Mouse (Mus musculus) olfactory bulb, adult 2 months (tissue): ENCODE data around the gene Hsd3b7. TPM values are rescaled to one million over a fixed set of nuclear protein-coding genes. Genes with fewer than 3 reads are reported as not detected.
"Not testable (repeated sequence)": the region's sequence is repeated elsewhere in the genome, so short reads cannot be mapped to it uniquely, and the experiment has no call there.

Experiments used
- H3K27ac ChIP-seq: fragments of 200-500 bp; 2 replicates; pipeline ENCODE4 v1.5.1; 2012; ENCODE audit warnings: low read depth, low read length; ENCODE audit not compliant: insufficient read depth
- H3K4me1 ChIP-seq: fragments of 200-500 bp; 2 replicates; pipeline ENCODE4 v1.6.1; 2012; ENCODE audit warnings: low read length; ENCODE audit not compliant: control insufficient read depth, insufficient read depth
- H3K4me3 ChIP-seq: fragments of 200-500 bp; 2 replicates; pipeline ENCODE4 v1.5.1; 2012; ENCODE audit warnings: mild to moderate bottlenecking, low read depth, low read length, moderate library complexity; ENCODE audit not compliant: insufficient read depth
- CTCF ChIP-seq: fragments of 200-500 bp; IDR thresholded peaks from 2 replicates; pipeline ENCODE4 v1.5.1; 2012; ENCODE audit warnings: low read depth, mild to moderate bottlenecking, low read length, moderate library complexity; ENCODE audit not compliant: insufficient read depth
- POLR2A ChIP-seq: fragments of 200-500 bp; IDR thresholded peaks from 2 replicates; pipeline ENCODE4 v1.6.1; 2012; ENCODE audit warnings: mild to moderate bottlenecking, low read depth, low read length, moderate library complexity; ENCODE audit not compliant: insufficient read depth
- WGBS: fragments of 180-500 bp; shearing (Covaris S2); methylation state at CpG from one replicate; pipeline ENCODE4 v1.1.7; 2018; 5-methylcytosine and 5-hydroxymethylcytosine counted together
- polyA plus RNA-seq: library from polyadenylated mRNA; stranded (reverse); fragments of >200 nt; gene quantifications from 2 replicates; pipeline ENCODE4 v1.2.4, GENCODE M21; 2012; ENCODE audit warnings: low replicate concordance; ENCODE audit not compliant: missing spikeins, insufficient read depth, insufficient read length

Gene Hsd3b7
- polyA plus RNA-seq, 1 experiment: not detected

DNA sequence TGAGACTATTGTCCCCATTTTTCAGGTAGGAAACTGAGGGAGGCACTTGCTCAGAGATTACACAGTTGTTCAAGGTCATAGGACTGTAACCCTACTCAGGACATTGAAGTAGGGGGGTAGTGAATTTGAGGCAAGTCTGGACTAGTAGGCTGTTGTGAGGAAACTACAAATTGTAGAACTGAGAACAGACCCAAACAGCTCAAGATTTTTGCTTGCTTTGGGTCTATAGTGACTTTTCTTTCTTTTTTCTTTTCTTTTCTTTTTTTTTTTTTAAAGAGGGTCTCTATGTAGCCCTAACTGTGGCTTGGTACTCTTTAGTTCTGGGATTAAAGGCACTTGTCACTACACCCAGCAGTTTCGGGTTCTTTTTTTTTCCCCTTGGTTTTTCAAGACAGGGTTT lies 27.8 kb upstream of the Hsd3b7 start:
- Histone ChIP-seq H3K27ac (no peak overlapping the region), H3K4me1 (peaks cover 22% of the 10 kb centered on the region), H3K4me3 (no peak overlapping the region)
- no peak for TF ChIP-seq POLR2A
- 81% methylated on average over 1 of the region's 1 CpGs for whole genome bisulfite sequencing

DNA sequence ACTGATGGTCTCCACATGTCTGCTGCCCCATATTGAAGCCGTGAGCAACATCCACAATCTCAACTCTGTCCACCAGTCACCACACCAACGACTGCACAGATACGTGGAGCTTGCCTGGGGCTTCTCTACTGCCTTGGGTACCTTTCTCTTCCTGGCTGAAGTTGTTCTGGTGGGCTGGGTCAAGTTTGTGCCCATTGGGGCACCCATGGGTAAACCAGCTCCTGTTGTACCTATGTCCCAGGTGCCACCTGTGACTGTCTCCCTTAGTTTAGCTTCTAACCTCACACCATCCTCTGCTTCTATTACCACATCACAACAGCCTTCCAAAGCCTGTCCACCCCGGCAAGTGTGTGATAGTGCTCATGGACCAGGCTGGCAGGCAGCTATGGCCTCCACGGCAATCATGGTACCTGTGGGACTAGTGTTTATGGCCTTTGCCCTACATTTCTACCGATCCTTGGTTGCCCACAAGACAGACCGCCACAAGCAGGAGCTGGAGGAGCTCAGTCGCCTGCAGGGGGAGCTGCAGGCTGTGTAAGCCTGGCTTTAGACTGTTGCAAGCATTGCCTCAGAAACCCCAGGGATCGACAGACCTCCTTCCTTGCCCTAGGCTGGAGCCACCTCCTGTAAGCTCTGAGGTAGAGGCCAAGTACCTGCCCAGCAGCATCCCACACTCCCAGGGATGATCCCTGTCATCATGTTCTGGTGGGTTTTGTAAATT lies 26.6 kb upstream of the Hsd3b7 start:
- Histone ChIP-seq H3K4me3 (no peak overlapping the region), H3K4me1 (peaks cover 15% of the 10 kb centered on the region), H3K27ac (no peak overlapping the region)
- peak; percentile 76 for TF ChIP-seq CTCF
- no peak for TF ChIP-seq POLR2A
- WGBS: 38% methylated on average over 9 of the region's 9 CpGs

DNA sequence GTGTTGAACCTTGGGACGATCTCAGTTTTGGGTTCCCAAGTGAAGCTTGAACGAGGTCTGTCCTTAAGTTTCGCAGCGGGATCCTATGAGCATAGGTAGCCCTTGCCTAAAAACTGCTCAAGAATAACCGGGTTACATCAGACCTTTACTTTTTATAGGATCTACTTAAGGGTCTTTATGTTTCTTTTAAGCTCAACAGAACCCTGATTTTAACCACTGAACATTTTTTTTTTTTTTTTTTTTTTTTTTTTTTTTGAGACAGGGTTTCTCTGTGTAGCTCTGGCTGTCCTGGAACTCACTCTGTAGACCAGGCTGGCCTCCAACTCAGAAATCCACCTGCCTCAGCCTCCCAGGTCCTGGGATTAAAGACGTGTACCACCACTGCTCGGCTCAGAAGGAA lies 24.6 kb upstream of the Hsd3b7 start:
- Histone ChIP-seq H3K27ac (peak overlapping the region; percentile 99), H3K4me3 (peak overlapping the region; percentile 92)
- H3K4me1 ChIP-seq: not testable (repeated sequence)
- 65% methylated on average over 7 of the region's 7 CpGs for WGBS

DNA sequence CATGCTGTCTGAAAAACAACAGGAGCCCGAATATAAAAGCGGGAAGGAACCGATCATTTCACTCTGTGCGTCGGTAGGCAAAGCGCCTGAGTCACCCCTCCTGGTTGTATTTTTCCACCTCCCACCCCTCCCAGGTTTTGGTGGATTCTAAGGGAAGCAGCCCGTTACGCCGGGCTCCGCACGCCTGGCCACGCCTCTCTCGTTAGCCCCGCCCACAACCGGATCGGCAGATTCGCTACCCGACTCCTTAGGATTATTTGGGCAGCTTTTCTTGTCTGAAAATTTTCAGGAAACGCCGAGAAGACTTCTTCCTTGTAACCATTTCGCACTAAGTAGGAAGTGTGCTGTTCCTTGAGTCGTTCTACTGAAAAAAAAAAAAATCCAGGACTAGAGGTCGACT lies 24.0 kb upstream of the Hsd3b7 start, which contains the start of gene Setd1a:
TSS of gene Setd1a (plus strand) at position 245 of the 400 bp plus-strand sequence.
- H3K27ac ChIP-seq: peak within 1 kb of the TSS; percentile 99
- TF ChIP-seq POLR2A (peak; percentile 36; the same call in 1 of the 2 replicates), CTCF (no peak)
- peak within 1 kb of the TSS; percentile 92 for H3K4me3 ChIP-seq
- peaks cover 2% of the 10 kb centered on the region; the same call in 1 of the 2 replicates for H3K4me1 ChIP-seq
- under 1% methylated on average over 23 of the region's 23 CpGs for WGBS

DNA sequence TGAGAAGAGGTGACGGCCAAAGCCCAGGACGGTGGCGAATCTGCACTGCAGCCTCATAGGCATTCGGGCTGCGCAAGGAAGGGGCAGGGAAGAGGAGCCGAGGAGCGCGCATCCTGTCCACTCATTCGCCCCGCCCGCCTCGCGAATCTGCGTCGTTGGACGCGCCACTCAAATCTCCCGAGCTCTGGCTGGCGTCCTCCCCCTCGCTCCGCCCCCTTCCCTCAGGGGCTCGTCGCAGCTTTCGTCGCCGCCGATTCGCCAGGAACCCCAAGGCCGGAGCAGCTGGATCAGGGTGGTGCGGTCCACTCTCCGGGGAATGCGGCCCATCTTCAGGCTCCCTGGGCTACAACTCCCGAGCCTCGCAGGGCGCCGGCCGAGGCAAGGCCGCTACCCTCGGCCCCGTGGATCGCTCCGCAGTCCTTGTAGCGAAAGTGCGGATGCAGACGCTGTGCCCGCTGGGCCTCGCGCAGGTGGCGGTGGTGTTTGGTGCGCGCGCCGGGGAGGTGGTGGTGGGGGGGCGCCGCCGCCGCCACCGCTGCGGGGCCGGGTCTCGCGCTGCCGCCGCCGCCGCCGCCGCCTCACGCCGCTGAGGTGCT lies 23.4 kb upstream of the Hsd3b7 start:
- Histone ChIP-seq H3K4me3 (peak overlapping the region; percentile 92), H3K27ac (peak overlapping the region; percentile 99), H3K4me1 (peaks cover 2% of the 10 kb centered on the region; the same call in 1 of the 2 replicates)
- TF ChIP-seq POLR2A: no peak
- no peak for TF ChIP-seq CTCF
- under 1% methylated on average over 52 of the region's 70 CpGs for WGBS

DNA sequence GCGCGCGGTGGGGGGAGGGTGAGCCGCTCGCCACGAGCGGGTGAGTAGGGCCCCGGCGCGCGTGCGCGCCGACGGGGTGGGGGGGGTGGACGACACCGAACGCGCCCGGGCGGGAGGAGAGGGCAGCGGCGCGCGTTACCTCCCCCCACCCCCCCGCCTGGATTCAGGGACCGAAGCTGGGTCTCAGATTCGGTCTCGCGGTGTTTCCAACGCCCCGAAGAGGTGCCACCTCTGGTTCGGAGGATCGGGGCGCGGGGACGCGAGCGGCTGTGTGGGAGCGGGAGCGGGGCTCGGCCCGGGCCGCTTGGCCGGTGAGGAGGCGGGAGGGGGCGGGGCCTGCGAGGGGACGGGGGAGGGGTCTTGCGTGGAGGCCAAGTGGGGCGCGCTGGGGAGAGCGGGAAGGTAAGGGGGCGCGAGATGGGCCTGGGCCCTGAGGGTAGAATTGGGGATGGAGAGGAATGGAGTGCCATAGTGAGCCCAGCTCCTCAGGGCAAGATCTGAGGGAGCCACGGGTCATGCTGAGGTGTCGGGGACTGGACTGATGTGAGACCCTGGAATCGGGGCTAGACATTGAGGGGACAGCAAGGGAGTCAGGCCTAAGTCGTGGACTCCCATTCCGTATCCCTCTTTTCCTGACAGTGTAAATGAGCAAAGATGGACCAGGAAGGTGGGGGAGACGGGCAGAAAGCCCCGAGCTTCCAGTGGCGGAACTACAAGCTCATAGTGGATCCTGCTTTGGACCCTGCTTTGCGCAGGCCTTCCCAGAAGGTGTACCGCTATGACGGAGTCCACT lies 22.7 kb upstream of the Hsd3b7 start:
- peaks cover 2% of the 10 kb centered on the region; the same call in 1 of the 2 replicates for H3K4me1 ChIP-seq
- no peak for TF ChIP-seq POLR2A
- TF ChIP-seq CTCF: no peak
- 1% methylated on average over 64 of the region's 66 CpGs for WGBS
- peak overlapping the region; percentile 99; the same call in 1 of the 2 replicates for H3K27ac ChIP-seq
- peak overlapping the region; percentile 92 for H3K4me3 ChIP-seq

DNA sequence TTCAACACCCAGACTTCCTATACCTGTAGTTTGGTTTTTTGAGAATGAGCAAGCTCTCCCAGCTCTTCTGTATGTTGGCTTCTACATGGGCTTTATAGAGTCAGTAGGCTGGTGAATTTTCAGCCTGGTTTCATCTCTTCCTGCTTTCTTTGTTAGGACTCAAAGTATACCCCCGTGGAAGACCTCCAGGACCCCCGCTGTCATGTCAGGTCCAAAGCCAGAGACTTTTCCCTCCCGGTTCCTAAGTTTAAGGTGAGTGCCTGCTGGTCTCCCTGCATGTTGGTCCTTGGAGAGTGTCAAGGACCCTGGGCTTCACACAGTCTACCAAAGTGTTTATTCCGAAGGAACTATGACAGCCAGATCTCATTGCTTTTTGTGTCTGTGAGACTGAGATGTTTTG lies 22.1 kb upstream of the Hsd3b7 start:
- TF ChIP-seq POLR2A: no peak
- no peak for TF ChIP-seq CTCF
- Histone ChIP-seq H3K4me1 (peaks cover 2% of the 10 kb centered on the region; the same call in 1 of the 2 replicates), H3K4me3 (peak overlapping the region; percentile 92), H3K27ac (no peak overlapping the region)
- WGBS: 69% methylated on average over 4 of the region's 4 CpGs

DNA sequence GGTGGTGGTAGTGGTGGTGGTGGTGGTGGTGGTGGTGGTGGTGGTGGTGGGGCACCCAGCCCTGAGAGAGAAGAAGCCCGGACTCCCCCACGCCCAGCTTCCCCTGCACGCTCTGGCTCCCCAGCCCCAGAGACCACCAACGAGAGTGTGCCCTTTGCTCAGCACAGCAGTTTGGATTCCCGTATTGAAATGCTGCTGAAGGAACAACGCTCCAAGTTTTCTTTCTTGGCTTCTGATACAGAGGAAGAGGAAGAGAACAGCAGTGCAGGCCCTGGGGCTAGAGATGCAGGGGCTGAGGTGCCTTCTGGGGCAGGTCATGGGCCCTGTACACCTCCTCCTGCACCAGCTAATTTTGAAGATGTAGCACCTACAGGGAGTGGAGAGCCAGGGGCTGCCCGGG lies 15.1 kb upstream of the Hsd3b7 start, which contains the start of gene Gm49388:
TSS of gene Gm49388 (plus strand) at position 301 of the 400 bp plus-strand sequence.
- WGBS: 96% methylated on average over 7 of the region's 7 CpGs
- no peaks in the 10 kb centered on the region; the same call in 1 of the 2 replicates for H3K4me1 ChIP-seq
- no peak within 1 kb of the TSS for H3K27ac ChIP-seq
- TF ChIP-seq CTCF (no peak), POLR2A (no peak)
- no peak within 1 kb of the TSS for H3K4me3 ChIP-seq
